Mouse (Mus musculus): ENCODE measurements at regions not wholly inside any gene's neighbourhood (a gene's known extent, or its start where the extent isn't known, plus 50 kb on each side); places are given as distances from the start of the nearest gene placed in this dataset.

DNA sequence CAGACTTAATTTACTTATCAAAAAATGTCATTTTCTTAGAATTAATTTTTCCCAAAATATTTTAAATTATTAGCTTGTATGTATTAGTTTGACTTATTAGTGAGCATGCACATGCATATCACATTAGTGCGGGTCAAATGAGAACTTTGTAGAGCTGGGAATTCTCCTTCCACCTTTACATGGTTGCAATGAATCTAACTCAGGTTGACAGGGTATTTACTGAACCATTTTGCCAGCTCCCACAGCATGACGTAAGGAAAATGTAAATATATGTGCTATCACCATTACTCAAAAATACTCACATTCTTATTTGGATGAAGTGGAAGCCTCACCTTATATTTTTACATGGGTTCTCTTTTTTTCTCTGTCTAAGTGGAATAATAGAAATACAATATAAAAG is 179.4 kb upstream of the Ppfia2 start:
- intact Hi-C loops (cut with DNase I), result no loop called here
- Histone ChIP-seq H3K27ac (no peak overlapping the region), H3K4me3 (no peak overlapping the region)
- DNase-seq, result no peak
- no peak for TF ChIP-seq CTCF (IDR thresholded peaks at IDR 0.05)

- TF ChIP-seq CTCF (IDR thresholded peaks at IDR 0.05), result no peak
- no peak overlapping the region for H3K4me3 ChIP-seq
- H3K27ac ChIP-seq, result no peak overlapping the region
- DNase-seq, result no peak
- intact Hi-C loops (cut with DNase I), result no loop called here
Measured at GRCm38 (mm10) chr10:106295501-106295900, 174.6 kb upstream of the Ppfia2 start.

GRCm38 (mm10) chr10:106335166-106335565 is 135.0 kb upstream of the Ppfia2 start:
- intact Hi-C loops (cut with DNase I), result no loop called here
- no peak for TF ChIP-seq CTCF (IDR thresholded peaks at IDR 0.05)
- DNase-seq, result no peak
- no peak overlapping the region for H3K4me3 ChIP-seq
- no peak overlapping the region for H3K27ac ChIP-seq

- H3K4me3 ChIP-seq, result no peak overlapping the region
- no peak for DNase-seq
Measured at GRCm38 (mm10) chr10:106351663-106352062, 118.5 kb upstream of the Ppfia2 start.

GRCm38 (mm10) chr10:106375653-106376052 is 94.5 kb upstream of the Ppfia2 start:
- TF ChIP-seq CTCF (IDR thresholded peaks at IDR 0.05), result no peak
- DNase-seq, result no peak
- no peak overlapping the region for H3K27ac ChIP-seq
- no peak overlapping the region for H3K4me3 ChIP-seq
- intact Hi-C loops (cut with DNase I), result no loop called here

More at GRCm38 (mm10) chr10:106351663-106352062, 118.5 kb upstream of the Ppfia2 start:
- TF ChIP-seq CTCF (IDR thresholded peaks at IDR 0.05), result no peak
- intact Hi-C loops (cut with DNase I), result no loop called here
- H3K27ac ChIP-seq, result no peak overlapping the region

DNA sequence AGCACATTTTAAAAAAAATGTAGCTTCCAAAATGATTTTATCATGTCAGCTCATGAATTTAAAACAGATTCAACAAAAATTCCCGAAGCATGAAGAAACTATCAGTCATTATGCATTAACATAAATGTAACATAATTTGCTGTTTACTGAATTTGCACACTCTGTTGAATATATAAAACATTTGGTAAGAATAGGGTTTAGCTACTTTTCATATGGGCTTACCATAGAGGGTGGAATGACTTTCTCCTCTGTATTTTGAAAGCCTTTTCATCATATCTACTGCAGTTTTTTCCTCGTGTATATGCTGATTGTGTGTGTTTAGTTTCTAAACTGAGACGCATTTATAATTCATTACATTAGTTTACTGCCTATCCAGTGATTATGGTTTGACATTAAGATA is 94.0 kb upstream of the Ppfia2 start:
- no peak overlapping the region for H3K27ac ChIP-seq
- TF ChIP-seq CTCF (IDR thresholded peaks at IDR 0.05), result no peak
- no peak for DNase-seq
- no peak overlapping the region for H3K4me3 ChIP-seq
- intact Hi-C loops (cut with DNase I), result no loop called here

- DNase-seq, result no peak
- intact Hi-C loops (cut with DNase I), result no loop called here
- no peak overlapping the region for H3K27ac ChIP-seq
- 0 out of 2 replicates have a peak, but pooled peaks have one; percentile 9 for TF ChIP-seq CTCF (IDR thresholded peaks at IDR 0.05)
- no peak overlapping the region for H3K4me3 ChIP-seq
Measured at GRCm38 (mm10) chr10:106380628-106381027, 89.5 kb upstream of the Ppfia2 start.

- TF ChIP-seq CTCF (IDR thresholded peaks at IDR 0.05), result no peak
- H3K4me3 ChIP-seq, result no peak overlapping the region
- intact Hi-C loops (cut with DNase I), result no loop called here
- DNase-seq, result no peak
- no peak overlapping the region for H3K27ac ChIP-seq
Measured at GRCm38 (mm10) chr10:106408705-106409104, 61.4 kb upstream of the Ppfia2 start.

DNA sequence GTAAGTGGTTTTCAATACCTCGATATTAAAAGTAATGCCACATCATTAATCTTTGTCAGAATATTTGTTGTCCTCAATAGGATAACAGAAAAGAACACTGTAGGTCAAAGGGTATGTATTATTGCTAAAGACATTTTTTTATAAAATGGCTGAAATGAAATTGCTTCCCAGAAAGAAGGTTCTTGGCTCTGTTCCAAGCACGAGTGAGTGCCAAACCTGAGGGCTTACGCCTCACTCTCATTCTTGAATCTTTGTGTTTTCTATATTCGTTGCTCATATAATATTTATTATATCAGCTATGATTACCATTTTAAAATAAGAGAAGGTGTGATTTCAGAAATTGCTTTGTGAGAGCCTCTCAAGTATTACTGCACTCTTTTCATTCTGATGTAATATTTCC is 57.0 kb upstream of the Ppfia2 start:
- H3K4me3 ChIP-seq, result no peak overlapping the region
- no peak for DNase-seq
- TF ChIP-seq CTCF (IDR thresholded peaks at IDR 0.05), result no peak
- intact Hi-C loops (cut with DNase I), result no loop called here
- H3K27ac ChIP-seq, result no peak overlapping the region

GRCm38 (mm10) chr10:106414990-106415389 is 55.1 kb upstream of the Ppfia2 start:
- intact Hi-C loops (cut with DNase I), result no loop called here
- no peak for TF ChIP-seq CTCF (IDR thresholded peaks at IDR 0.05)
- Histone ChIP-seq H3K27ac (no peak overlapping the region), H3K4me3 (no peak overlapping the region)
- no peak for DNase-seq

DNA sequence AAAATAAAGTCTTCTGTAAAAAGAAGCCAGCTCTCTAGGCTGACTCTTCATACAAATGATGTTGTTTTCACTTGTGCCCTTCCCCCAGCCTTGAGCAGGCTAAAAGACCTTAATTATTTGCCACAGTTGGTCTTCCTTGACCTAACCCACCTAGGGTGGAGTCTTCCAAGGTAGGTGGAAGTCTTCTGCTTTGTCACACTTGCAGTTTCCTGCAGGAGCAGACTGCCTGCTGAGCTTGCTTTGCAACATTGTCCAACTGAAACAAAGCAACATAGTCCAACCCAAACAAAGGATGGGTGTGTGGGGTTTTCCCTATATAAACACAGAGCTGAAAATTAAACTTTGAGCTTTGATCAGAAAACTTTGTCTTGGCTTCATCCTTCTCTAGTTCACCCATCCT is 53.0 kb upstream of the Ppfia2 start:
- H3K27ac ChIP-seq, result no peak overlapping the region
- no peak for DNase-seq
- H3K4me3 ChIP-seq, result no peak overlapping the region
- intact Hi-C loops (cut with DNase I), result no loop called here
- no peak for TF ChIP-seq CTCF (IDR thresholded peaks at IDR 0.05)
